Mouse (Mus musculus) C2C12 (cell line): ENCODE data around the gene Mreg.
A peak's percentile ranks its signal among the peaks of the same experiment; 100 is the strongest.

Experiments used
- CTCF ChIP-seq: IDR thresholded peaks from one replicate; pipeline ENCODE4 v1.5.1; 2011; ENCODE audit not compliant: control insufficient read depth, insufficient read depth, insufficient read length
- FOSL1 ChIP-seq: IDR thresholded peaks from one replicate; pipeline ENCODE4 v1.8.0; 2011; ENCODE audit warnings: mild to moderate bottlenecking, low read length; ENCODE audit not compliant: poor library complexity, insufficient read depth, severe bottlenecking
- MAX ChIP-seq: IDR thresholded peaks from one replicate; pipeline ENCODE4 v1.6.1; 2011; ENCODE audit warnings: mild to moderate bottlenecking, control low read depth
- MYOG ChIP-seq: IDR thresholded peaks from one replicate; pipeline ENCODE4 v1.6.1; 2011; ENCODE audit not compliant: control insufficient read depth, insufficient read length; ENCODE audit errors: extremely low read depth
- USF1 ChIP-seq: IDR thresholded peaks from one replicate; pipeline ENCODE4 v1.6.1; 2011; ENCODE audit warnings: low read depth, mild to moderate bottlenecking, control low read depth, moderate library complexity

DNA sequence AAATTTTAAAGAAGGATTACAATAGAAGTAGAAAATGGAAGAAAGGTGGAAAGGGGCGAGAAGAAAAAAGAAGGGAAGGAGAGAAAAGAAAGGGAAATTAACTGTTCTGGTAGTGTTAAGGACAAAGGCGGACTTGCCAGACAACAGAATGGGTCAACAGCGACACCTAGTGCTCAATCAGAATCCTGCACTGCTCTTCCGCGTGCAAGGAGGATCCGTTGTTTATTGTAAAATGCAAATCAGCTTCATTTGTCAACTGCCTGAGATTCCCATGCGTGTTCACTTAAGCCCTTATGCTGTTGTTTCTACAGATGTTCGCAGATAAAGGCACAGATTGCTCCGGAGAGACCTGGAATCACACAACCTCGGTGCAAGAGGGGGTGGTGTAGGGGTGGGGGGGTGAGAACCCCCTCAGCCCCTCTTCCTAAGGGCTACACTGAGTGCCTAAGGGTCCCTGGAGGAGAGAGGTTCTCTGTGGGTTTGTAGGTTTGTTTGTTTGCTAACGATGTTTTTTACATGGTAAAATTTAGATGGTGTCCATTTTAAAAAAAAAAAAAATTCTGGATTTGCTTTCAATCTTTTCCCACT is 70.1 kb downstream of the Mreg start:
- TF ChIP-seq CTCF = peak; percentile 76
- no peak for TF ChIP-seq USF1
- peak; percentile 71 for TF ChIP-seq MAX
- TF ChIP-seq FOSL1 = no peak
- no peak for TF ChIP-seq MYOG
